Mouse (Mus musculus) lung, postnatal 0 days (tissue): ENCODE measurements around the gene Tsr3. TPM values are rescaled to one million over a fixed set of nuclear protein-coding genes. Genes with fewer than 3 reads are reported as not detected.

Source experiments
- ATAC-seq: fragments of 200-750 bp; cut with Nextera tagmentation; 2 replicates; pipeline ENCODE4 v1.8.0; 2017; ENCODE audit warnings: moderate library complexity
- DNase-seq: peaks from one replicate; pipeline ENCODE4 v3.0.0-alpha.2; 2016; ENCODE audit warnings: low spot score
- H3K27ac ChIP-seq: fragments of 300-500 bp; sonication (generic); 2 replicates; pipeline ENCODE4 v1.5.1; 2014; ENCODE audit warnings: antibody characterized with exemption, mild to moderate bottlenecking, low read length, mixed read lengths
- H3K27me3 ChIP-seq: fragments of 300-500 bp; sonication (generic); replicated peaks from 2 replicates; pipeline ENCODE4 v1.6.1; 2014; ENCODE audit warnings: low read length, mixed read lengths; ENCODE audit not compliant: insufficient read depth
- H3K36me3 ChIP-seq: fragments of 300-500 bp; sonication (generic); 2 replicates; pipeline ENCODE4 v1.6.1; 2014; ENCODE audit warnings: low read length, mixed read lengths; ENCODE audit not compliant: insufficient read depth
- H3K4me1 ChIP-seq: fragments of 300-500 bp; sonication (generic); 2 replicates; pipeline ENCODE4 v1.6.1; 2014; ENCODE audit warnings: antibody characterized with exemption, low read depth, low read length, mixed read lengths; ENCODE audit not compliant: insufficient read depth
- H3K4me2 ChIP-seq: fragments of 300-500 bp; sonication (generic); replicated peaks from 2 replicates; pipeline ENCODE4 v1.6.1; 2014; ENCODE audit warnings: low read depth, mild to moderate bottlenecking, low read length, moderate library complexity, mixed read lengths
- H3K4me3 ChIP-seq: fragments of 300-500 bp; sonication (generic); 2 replicates; pipeline ENCODE4 v1.5.1; 2014; ENCODE audit warnings: low read depth, low read length
- H3K9ac ChIP-seq: fragments of 300-500 bp; sonication (generic); replicated peaks from 2 replicates; pipeline ENCODE4 v1.6.1; 2014; ENCODE audit warnings: low read depth, mild to moderate bottlenecking
- H3K9me3 ChIP-seq: fragments of 300-500 bp; sonication (generic); 2 replicates; pipeline ENCODE4 v1.6.1; 2016; ENCODE audit warnings: low read length, mixed read lengths
- CTCF ChIP-seq: IDR thresholded peaks from 2 replicates; pipeline ENCODE4 v1.5.1; 2016; ENCODE audit warnings: antibody characterized with exemption, mild to moderate bottlenecking
- EP300 ChIP-seq: IDR thresholded peaks from 2 replicates; pipeline ENCODE4 v1.6.1; 2016; ENCODE audit warnings: antibody characterized with exemption, mild to moderate bottlenecking, control low read depth
- WGBS: fragments of 180-500 bp; shearing (Covaris S2); extraction: QIAGEN DNeasy Blood & Tissue Kit; methylation state at CpG from one replicate; pipeline ENCODE4 v1.1.7; 2014; 5-methylcytosine and 5-hydroxymethylcytosine counted together
- polyA plus RNA-seq: library from polyadenylated mRNA; unstranded; fragments of >200 nt; fragmentation: Nextera tagmentation; extraction: Ambion mirVana; gene quantifications from 2 replicates; pipeline ENCODE4 v1.2.1, GENCODE M21; 2015

Gene Tsr3
- polyA plus RNA-seq, 1 experiment from 2014 or later = 37.2 TPM

DNA sequence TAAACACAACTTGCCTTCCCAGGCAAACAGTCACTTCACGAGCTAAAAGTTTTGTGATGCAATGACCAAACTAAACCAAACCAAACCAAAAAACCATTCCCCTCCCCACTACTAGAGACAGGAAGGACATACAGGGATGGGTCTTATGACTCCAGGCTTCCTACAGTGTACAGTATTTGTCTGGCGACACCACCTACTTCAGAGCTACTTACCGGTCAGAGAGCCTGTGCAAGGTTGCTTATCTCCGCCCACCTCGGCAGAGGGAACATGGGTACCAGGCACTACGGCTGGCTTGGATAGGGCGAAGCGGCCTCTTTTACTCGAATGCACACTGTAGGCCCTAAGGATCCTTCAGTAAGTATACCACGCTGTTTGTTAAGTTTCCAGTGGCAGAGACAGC lies 32.4 kb downstream of the Tsr3 start:
- Histone ChIP-seq H3K4me1 (peaks cover 15% of the 10 kb centered on the region; the same call in 1 of the 2 replicates), H3K9me3 (no peaks in the 10 kb centered on the region), H3K27me3 (no peaks in the 10 kb centered on the region), H3K27ac (peak overlapping the region; percentile 98), H3K9ac (peak overlapping the region; percentile 95), H3K4me2 (peak overlapping the region; percentile 82), H3K36me3 (peaks cover 13% of the 10 kb centered on the region), H3K4me3 (peak overlapping the region; percentile 80)
- peak; percentile 81 for DNase-seq
- WGBS = under 1% methylated on average over 10 of the region's 10 CpGs
- peak; percentile 47 for ATAC-seq
- peak; percentile 1; the same call in 1 of the 2 replicates for TF ChIP-seq CTCF
- no peak for TF ChIP-seq EP300

DNA sequence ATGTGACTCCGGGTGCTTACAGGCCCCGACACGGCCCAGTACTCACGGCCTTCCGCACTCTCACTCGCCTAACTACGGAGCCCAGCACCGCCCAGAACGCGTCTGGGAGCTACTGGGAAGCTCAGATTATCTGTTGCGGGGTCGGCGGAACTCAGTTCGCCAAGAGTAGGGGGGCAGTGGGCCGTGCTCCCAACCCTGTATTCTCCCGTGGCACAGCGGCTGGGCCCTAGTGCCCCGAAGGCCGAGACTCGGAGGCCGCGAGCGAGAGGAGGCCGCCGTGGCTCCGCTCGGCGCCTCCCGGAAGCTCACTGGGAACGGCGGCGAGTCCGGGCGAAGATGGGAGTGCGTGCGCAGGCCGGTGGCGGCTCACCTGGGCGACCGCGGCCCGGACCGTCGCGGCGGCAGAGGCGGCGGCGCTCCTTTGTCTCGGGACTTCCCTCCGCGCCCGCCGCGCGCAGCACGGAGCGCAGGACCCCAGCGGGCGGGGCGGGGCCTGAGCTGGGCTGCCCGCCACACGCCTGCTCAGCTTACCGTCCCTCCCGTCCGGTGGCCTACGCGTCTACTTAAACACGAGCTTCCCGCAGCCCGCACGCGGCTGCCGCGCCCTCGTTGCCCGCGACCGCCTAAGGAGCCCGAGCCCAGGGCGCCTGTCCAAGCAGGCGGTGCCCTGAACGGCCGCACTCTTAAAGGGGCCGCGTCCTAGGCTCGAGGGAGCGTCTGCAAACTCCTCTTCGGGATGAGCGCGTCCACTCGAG lies 33.2 kb downstream of the Tsr3 start:
- no peaks in the 10 kb centered on the region for H3K27me3 ChIP-seq
- DNase-seq (peak; percentile 94), ATAC-seq (peak; percentile 83)
- H3K4me2 ChIP-seq = peak overlapping the region; percentile 82
- H3K36me3 ChIP-seq = peaks cover 8% of the 10 kb centered on the region; the same call in 1 of the 2 replicates
- TF ChIP-seq EP300 (no peak), CTCF (no peak)
- H3K4me3 ChIP-seq = peak overlapping the region; percentile 80
- H3K27ac ChIP-seq = peak overlapping the region; percentile 98
- WGBS = 2% methylated on average over 72 of the region's 92 CpGs
- H3K4me1 ChIP-seq = peaks cover 15% of the 10 kb centered on the region; the same call in 1 of the 2 replicates
- H3K9me3 ChIP-seq = no peaks in the 10 kb centered on the region
- H3K9ac ChIP-seq = peak overlapping the region; percentile 95

DNA sequence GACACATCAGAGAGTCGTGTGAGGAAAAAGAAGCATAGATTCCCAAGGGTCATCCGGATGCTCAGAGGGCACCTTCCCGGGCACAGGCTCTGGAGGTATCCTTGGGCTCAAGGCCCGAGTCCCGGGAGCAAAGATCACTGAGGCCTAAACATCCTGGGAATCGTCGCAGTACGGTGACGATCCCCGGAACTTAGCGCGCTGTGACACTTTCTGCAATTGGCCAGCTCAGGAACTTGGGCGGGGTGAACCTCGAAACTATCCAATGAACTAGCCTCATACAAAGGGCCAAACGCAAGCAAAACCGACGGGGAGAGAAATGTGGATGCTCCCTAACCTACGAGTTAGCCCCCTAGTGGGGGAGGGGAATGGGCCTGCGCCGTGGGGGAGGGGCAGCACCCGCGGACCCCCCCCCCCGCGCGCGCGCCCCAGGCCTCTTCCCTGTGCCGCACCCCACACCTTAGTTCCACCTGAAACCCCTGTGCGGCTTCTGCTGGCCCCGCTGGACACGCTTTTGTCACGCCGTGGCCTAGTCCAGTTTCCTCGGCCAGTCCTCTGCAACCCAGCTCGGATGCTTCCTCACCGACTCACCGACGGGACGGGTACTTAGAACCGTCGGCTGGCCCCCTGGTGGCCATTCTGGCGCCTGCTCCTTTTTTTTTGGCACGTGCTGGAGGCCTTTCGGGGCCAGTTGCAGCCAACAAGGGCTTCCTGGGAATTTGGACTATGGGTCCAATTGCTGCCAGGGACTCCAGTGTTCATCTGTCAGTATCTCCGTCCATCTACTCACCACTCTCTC lies 33.9 kb downstream of the Tsr3 start:
- peak overlapping the region; percentile 95 for H3K9ac ChIP-seq
- ATAC-seq = peak; percentile 79
- DNase-seq = peak; percentile 97
- peak overlapping the region; percentile 80 for H3K4me3 ChIP-seq
- H3K4me1 ChIP-seq = peaks cover 15% of the 10 kb centered on the region; the same call in 1 of the 2 replicates
- no peaks in the 10 kb centered on the region for H3K9me3 ChIP-seq
- TF ChIP-seq CTCF (peak; percentile 80), EP300 (peak; percentile 56; the same call in 1 of the 2 replicates)
- H3K36me3 ChIP-seq = 0 out of 2 replicates have a peak, but pooled peaks cover under 1% of the 10 kb centered on the region
- peak overlapping the region; percentile 98 for H3K27ac ChIP-seq
- WGBS = under 1% methylated on average over 40 of the region's 45 CpGs
- H3K4me2 ChIP-seq = peak overlapping the region; percentile 82
- no peaks in the 10 kb centered on the region for H3K27me3 ChIP-seq

DNA sequence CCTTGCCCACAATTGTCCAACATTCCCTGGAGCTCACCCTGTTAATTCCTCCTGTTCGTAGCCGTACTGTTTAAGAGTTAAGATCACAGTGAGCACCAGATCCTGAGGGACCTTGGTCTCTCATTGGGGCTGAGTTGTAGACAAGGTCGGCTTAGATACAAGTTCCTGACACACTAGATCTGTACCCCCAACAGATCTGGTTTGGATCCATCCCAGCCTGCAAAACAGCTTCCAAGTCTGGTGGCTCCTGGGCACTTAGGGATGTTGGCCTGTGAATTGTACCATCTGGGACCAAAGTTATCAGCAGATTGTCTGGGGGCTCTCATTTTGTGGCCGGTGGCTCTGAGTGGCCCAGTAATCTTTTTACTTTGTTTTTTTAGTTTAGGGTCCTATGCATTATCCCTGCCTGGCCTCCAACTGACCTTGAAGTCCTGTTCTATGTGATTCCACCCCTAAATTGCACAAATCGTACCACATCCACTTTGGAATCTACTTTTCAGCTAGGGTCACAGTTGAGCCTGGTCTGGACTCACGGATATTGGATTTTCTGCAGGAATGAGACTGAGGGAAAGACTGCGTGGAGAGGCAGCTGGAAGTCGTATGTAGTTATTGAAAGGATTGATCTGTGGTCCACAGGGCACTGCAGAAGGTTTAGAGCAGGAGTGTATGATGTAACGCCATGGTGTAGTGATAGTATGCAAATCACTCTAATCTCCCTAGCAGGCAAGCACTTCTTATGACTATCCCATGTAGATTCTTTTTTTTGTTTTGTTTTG lies 34.8 kb downstream of the Tsr3 start, which contains the start of gene Ube2i:
Gene Ube2i (minus strand): TSS at position 52 of the 776 bp plus-strand sequence.
- Histone ChIP-seq H3K27ac (peak within 1 kb of the TSS; percentile 98), H3K9me3 (no peaks in the 10 kb centered on the region), H3K4me3 (peak within 1 kb of the TSS; percentile 80), H3K27me3 (no peaks in the 10 kb centered on the region), H3K4me1 (peaks cover 15% of the 10 kb centered on the region; the same call in 1 of the 2 replicates), H3K4me2 (peak within 1 kb of the TSS; percentile 82), H3K36me3 (no peaks in the 10 kb centered on the region), H3K9ac (peak within 1 kb of the TSS; percentile 95)
- WGBS = 74% methylated on average over 9 of the region's 9 CpGs
- DNase-seq = no peak
- ATAC-seq = no peak
- TF ChIP-seq EP300 (no peak), CTCF (no peak)

DNA sequence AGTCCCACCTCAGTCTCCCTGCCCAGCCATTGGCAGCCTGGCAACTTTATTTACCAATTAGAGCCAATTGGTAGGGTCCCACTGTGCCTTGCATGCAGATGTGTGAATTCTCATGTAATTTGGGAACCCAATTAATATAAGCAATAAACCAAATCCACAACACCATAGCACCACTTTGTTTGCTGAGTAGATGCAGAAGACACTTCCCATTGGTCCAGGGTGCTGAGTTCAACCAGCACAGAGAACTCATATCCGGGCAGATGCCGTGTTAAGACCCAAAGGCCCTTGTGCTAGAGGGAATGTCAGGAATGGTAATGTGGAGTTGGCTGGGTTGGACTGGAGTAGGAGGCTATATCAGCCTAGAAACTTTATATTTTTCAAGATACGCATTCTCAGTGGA lies 35.9 kb downstream of the Tsr3 start:
- 95% methylated on average over 3 of the region's 3 CpGs for WGBS
- Histone ChIP-seq H3K27me3 (no peaks in the 10 kb centered on the region), H3K9ac (no peak overlapping the region)

More for the DNA sequence above, 35.9 kb downstream of the Tsr3 start:
- DNase-seq = no peak
- no peaks in the 10 kb centered on the region for H3K9me3 ChIP-seq
- TF ChIP-seq EP300 (no peak), CTCF (no peak)
- peaks cover 11% of the 10 kb centered on the region; the same call in 1 of the 2 replicates for H3K4me1 ChIP-seq
- H3K36me3 ChIP-seq = no peaks in the 10 kb centered on the region
- H3K27ac ChIP-seq = no peak overlapping the region
- H3K4me2 ChIP-seq = no peak overlapping the region
- H3K4me3 ChIP-seq = no peak overlapping the region
- no peak for ATAC-seq
